Mouse (Mus musculus): ENCODE results near the gene Rusc2.

Rusc2 gene

DNA sequence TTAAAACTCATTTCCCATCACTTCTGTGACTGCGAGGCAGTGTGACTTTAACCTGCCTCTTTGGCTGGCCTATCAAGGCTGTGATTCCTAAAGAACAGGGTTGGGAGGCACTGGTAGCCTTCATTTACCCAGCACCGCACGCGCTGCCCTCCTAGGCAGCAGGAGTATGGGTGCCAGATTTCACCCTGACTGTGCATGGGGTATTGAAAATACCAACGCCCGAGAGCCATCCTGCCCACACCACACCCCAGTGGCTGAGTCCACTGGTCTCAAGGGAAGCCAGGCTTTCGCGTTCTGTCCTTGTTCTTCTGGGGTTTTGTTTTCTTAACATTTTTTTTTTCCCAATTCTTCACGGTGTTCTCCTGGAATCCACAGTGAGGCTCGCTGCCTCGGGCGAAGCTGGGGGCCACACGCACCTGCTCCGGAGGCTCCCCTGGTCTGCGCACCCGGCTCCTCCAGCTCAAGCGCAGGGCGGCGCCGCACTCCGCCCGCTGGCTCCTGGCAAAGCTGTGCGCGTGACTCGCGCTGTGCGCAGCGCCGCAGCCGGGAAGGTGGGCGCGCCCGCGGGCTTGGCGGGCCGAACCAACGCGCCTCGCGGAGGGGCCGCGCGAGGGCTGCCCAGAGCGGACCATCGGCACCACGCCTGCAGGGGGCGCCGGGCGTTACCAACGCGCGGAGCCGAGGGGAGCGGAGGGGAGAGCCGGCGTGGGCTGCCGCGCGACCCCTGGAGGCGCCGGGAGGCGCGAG is at the start of gene Rusc2:
TSS of gene Rusc2 (plus strand) at position 572 of the 747 bp plus-strand sequence.
- peak; percentile 17 to 30 for DNase-seq

DNA sequence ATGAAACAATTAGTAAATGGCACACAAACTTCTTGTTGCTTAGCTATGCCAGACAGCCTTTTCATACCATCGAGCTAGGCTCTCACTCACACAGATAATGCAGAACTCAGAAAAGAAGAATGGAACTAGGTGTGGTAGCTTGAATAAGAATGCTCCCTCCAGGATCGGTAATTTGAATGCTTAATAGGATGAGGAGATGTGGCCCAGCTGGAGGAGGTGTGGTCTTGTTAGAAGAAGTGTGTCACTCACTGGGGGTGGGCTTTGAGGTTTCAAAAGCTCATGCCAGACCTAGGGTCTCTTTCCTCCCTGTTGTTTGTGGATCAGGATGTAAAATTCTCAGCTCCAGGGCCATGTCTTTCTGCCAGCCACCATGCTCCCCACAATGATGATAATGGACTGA is 47.0 kb upstream of the Rusc2 start:
- DNase-seq = no peak

DNA sequence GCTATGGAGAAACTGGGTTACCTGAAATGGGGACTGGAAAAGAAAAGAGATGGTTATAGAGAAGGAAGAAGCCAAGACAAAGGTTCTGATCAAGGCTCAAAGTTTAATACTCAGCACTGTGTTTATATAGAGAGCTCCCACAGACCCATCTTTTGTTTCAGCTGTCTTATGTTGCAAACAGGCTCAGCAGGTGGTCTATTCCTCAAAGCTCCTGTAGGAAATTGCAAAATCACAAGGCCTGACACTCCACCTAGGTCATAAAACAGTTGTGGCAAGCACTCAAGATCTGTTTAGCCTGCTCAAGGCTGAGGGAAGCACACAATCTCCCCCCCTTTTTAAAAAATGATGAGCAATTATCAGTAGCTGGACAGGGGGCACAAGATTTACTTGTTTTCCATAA is 45.6 kb upstream of the Rusc2 start:
- DNase-seq = no peak

DNA sequence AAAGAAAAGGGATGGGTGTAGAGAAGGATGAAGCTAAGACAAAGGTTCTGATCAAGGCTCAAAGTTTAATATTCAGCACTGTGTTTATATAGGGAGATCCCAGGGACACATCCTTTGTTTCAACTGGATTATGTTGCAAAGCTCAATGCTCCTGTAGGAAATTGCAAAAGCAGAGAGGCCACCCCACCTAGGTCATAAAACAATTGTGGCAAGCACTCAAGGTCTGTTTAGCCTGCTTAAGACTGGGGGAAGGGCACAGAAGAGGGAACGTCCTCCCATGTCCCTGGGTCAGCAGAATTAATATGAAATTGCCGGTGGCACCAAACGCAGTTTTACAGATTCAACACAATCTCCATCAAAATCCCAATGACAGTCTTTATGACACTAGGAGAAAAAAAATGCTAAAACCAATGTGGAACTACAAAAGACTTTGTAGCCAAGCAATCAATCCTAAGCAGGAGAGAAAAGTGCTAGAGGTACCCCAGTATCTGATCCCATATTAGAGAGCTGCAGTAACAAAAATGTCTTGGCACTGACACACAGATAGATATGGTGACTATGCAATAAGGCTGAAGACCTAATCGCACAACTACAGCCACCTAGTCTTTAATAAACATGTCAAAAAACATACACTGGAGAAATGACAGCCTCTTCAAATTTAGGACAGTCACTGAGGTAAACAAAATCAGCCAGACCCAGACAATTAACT is 41.5 kb upstream of the Rusc2 start:
- DNase-seq = no peak

DNA sequence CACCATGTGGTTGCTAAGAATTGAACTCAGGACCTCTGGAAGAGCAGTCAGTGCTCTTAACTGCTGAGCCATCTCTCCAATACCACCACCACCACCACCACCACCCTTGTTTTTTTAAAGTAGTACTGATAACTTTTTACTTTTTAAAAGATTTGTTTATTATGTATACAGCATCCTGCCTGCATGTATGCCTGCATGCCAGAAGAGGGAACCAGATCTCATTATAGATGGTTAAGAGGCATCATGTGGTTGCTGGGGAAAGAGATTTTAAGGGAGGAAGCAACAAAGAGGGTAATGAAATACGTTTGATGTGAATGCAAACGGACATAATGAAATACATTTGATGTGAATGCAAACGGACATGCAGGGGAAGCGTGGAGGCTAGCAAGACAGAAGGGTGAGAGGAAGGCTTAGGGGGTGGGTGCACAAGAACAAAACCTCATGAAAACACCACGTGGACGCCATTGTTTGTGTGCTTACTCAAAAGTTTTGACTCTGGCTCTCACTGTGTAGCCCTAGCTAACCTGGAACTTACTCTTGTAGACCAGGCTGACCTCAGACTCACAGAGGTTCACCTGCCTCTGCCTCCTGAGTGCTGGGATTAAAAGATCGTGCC is 40.4 kb upstream of the Rusc2 start:
- DNase-seq = no peak

DNA sequence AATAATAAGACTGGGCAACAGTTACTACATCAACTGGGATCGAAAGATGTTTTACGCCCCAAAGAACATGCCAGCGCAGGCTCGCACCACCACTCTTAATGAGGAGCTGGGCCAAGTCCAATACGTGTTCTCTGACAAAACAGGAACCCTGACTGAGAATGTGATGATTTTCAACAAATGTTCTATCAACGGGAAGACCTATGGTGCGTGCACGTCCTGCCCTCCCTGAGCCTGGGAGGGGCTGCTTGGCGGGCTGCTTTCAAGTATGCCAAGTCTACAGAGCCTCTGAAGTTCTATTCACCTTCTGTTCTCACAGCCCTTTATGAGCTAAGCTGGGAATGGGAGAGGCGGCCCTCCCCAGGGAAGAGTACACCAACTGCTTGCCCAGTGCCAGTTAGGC is 39.3 kb upstream of the Rusc2 start:
- no peak for DNase-seq

DNA sequence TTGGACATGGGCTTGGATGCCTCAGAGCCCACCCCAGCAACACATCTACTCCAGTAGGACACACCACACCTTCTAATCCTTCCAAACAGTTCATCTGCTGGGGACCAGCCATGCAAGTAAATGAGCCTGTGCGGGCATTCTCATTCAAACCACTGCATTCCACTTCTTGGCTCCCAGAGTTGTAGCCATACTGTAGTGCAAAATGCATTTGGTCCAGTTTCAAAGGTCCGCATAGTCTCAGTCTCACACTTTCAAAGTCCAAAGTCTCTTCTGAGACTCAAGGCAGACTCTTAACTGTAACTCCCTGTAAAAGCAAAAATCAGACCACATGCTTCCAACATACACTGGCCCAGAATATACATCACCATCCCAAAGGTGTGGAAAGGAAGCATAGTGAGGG is 36.8 kb upstream of the Rusc2 start:
- DNase-seq = no peak

DNA sequence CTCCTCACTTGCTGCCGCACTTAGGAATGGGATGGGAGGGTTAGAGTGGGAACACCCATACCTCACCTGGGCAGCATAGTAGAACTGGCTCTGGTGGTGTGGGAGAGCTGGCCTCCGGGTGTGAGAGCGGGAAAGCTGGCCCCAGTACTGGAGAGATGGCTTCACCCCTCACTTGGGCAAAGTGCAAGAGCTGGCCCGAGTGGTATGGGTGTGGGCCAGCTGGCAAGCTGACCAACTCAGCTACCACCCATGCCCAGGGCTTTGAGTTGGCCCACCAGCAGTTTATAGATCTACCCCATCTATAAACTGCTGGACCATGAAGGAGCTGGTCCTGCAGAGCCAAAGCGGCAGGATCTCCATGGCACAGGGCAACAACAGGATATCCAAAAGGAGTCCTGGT is 32.6 kb upstream of the Rusc2 start:
- DNase-seq = no peak

DNA sequence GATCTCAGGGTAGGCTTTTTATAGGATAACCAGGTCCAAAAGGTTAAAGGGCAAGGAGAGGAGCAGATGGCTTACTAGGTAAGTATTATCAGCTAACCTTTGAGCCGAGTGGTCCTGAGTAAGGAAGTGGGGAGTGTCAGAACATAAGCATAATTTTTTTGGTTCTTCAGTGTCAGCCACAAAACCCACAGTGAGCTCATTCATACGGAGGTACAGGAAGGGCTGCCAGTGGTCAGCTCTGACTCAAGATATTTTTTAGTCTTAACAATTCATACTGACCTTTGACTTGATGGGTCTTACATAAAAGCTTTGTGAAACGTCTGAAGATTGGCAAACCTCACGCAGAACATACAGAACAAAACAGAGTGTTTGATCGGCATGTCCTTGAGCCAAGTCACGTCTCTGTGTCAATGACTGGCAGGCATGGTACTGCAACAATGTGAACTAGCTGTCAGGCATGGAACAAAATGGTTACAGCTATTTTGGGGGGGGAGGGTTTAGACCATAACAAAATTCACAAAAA is 31.7 kb upstream of the Rusc2 start:
- DNase-seq = no peak

DNA sequence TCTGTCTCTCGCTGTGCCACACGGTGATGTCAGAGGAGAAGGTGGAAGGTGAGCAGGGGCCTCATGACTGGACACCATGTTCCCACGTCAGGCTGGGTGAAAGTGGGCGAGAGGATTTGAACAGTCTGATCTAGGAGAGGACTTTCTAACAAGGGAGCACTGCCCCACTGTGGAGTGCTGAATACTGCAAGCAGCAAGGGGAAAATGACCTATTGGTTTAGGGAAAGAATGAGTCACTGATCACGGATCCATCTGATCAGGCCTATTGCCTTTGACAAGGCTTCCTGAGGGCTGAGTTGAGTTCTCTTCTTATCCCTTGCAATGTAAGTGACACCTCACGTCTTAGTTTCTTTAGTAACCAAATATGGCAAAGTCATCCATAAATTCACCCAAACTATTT is 28.1 kb upstream of the Rusc2 start:
- no peak for DNase-seq

DNA sequence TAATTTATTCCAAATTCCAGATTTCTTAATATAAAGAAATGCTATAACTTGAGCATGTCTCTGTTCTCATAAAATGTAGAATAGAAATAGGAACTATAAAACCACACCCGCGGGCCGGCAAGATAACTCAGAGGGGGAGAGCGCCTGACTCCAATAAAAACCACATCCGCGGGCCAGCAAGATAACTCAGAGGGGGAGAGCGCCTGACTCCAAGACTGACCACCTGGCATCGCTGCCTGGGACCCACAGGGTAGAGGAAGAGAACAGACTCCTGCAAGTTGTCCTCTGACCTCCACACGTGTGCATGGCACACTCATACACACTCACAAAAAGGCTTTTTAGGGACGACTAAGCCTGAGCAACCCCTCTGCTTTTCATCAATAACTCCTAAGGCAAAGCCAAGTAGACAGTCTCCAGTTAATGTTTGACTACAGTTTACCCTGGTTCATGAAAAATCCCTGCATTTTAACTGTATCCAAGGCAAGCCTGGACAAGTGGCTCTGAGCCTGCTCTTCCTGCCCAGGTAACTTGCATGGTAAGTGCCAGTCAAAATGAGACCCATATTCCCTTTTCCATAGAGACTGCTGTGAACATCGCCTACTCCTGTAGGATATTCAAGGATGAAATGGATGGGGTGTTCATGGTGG is 16.7 kb upstream of the Rusc2 start:
- DNase-seq = no peak

DNA sequence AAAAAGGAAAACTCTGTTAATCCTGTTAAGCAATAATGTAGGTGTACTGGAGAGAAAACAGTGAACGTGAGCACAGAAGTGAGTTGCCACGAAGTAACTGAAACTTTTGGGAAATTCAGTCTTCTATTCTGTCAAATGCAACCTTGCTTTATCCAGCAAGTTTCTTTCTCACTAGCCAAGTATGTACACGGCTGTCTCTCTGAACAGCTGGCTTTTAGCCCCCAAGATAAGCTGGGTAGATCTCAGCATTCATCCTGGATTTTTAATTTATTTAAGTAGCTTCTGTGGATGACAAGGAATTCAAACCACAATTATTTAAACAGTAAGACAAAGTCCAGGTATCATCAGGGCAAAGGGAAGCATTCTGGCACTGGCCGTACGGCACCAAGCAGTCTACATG is 14.5 kb upstream of the Rusc2 start:
- DNase-seq = no peak

DNA sequence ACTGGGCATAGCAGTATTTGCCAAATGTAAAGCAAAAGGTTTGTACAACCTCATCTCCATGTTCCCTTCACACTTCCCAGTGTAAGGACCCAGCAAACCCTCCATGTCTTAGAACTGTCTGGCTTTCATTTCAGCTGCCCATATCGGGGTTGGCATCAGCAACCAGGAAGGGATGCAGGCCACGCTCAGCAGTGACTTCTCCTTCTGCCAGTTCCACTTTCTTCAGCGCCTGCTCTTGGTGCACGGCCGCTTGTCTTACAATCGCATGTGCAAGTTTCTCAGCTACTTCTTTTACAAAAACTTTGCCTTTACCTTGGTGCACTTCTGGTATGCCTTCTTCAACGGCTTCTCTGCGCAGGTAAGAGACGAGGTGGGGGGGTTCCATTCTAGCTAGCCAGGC is 14.0 kb upstream of the Rusc2 start:
- no peak for DNase-seq

DNA sequence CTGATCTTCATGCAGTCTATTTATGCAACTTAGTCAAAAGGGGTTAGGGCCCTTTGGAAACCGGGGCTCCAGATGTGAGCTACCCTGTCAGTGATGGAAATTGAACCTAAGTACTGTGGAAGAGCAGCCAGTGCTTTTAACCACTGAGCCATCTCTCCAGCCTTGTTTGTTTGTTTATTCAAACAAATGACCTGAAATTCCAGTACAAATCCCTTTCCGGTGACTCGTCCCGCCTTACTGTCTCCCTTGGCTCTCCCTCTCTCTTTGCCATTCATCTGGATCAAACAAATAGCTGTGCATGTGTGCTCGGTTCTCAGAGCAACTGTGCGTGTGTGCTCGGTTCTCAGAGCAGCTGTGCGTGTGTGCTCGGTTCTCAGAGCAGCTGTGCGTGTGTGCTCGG is 10.4 kb upstream of the Rusc2 start:
- no peak for DNase-seq

DNA sequence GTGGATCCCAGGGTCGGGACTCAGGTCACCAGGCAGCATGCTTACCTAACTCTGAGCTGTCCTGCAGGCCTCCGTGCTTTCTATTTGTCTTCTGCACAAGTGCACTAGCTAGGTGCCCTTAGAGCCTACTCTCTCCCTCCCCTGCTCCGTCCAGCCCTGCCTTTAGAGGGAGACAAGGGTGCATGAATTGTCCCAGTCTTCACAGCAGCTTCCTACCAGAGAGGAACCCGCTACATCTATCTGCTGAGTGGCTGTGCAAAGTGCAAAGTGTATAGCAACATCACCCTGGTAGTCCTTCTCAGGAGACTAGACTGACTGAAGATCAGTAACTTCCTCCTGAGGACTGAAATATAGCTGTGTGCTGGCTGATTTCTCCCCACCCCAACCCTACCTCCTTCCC is 9.6 kb upstream of the Rusc2 start:
- DNase-seq = no peak

DNA sequence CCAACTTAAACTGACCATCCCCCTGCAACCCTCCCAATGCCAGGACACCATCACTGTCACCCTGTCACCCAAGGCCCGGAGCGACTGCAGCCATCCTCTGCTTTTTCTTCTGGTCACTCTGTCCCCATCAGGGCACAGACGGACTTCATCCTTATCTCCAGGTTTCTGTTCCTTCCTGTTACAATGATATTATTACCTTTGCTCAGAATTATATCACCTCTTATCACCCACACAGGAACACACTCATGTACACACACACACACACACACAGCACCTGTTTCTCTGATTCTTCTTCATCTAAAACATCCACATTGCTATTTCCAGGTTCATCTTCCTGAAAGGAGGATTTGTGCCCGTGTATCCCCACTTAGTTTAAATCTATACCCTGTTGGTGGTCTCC is 7.5 kb upstream of the Rusc2 start:
- no peak for DNase-seq

DNA sequence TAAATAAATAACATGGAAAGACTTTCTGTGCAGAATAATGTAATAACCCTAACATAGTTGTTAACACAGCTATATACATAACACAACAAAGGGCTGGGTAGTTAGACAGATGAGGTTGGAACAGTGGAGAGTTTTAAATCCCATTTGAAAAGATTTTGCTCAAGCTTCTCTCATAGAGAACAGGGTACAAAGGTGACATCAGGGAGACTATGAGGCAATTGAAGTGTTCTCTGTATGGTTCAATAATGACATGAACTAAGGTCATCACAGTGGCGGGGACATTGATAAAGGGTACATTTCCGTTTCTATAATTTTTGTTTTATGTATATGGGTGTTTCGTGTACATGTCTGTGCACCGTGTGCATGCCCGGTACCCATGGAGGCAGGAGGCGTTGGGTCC is 2.2 kb upstream of the Rusc2 start:
- no peak for DNase-seq

DNA sequence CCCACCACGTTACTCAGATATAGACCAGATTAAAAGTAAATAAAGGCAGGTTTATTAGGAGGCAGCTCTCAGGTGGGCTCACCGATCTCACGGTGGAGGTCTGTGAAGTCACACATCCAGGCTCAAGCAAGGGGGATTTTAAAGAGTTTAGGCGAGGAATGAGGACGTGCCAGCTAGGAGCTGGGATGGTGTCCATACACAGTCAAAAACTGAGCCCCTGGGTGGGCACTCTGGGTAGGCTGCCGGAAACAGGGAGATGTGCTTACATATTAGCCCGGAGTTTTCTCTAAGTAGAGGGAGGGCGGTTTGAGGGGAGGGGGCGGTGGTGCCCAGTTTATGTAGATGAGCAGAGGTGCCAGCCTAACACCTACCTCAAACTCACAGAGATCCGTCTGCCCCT is 828 bp upstream of the Rusc2 start:
- no peak for DNase-seq

DNA sequence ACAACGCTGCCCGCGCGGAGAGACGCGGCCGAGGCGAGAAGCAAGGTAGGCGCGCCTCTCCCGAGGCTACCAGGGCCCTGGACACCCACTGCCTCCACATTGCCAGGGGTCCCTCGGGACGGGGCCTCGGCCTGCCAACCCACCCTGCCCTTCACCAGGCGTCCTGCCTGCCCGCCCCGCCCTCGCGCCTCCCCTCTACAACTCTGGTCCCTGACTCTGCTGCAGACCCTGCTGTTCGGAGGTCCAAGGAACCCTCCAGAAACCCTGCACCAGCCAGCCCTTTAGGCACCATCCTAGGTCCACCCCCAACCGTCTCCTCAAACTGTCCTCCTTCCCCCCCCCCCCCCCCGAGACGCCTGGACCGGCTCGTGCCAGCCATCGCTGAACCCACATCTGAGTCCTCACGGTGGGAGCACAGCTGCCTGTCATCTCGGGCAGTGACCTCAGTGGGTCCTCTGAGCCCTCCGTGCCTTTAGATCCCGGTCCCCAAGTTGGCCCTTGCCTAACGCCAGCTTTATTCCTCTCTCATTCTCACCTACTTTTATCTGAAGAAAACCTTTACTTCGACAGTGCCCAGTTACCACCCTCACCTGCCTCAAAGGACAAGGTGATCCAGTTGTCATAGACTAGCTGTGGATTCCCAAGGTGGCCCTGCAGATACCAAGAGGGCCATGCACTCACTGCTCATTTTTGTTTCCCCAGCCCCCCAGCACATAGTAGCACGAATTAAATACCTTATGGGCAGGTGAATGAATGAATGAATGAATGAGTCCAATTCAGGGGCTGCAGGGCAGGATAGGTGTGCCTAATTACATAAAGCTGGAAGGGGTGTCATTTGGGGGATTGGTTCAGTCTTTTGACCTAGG is 609 bp downstream of the Rusc2 start:
- no peak for DNase-seq

DNA sequence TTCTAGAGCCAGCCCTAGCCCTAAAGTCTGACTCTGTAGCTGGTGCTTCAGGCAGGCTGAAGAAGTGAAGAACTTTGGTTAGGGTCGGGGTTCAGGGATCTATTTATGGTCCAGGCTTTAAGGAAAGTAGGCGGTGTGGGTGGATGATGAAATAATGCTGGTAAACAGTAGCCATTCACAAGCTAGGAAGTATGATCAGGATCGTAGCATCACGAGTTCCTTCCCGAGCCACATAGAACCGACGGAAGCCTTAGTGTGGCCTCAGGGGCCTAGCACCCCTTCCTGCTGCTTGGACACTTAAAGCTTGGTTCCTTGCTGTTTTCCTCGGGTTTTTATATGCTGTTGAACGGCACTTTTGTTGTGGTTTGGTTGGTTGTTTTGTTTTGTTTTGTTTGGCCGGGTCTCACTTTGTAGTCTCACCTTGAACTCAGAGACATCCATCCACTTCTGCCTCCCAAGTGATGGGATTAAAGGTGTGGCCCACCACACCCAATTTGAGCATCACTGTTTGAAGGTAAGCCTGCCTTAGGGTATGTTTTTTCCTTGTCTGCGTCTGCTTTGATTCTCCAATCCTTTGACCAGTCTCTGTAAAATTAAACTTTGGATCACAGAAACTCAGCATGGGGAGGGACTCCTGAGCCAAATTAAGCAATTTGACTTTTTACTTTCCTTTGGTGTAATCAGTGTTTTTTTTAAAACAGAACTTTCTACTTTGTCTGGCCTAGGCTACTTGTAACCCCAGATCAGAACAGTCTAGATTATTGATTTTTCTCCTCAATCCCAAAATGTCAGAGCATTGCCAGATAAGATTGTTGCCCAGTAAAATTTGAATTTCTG is 1.7 kb downstream of the Rusc2 start:
- no peak for DNase-seq

DNA sequence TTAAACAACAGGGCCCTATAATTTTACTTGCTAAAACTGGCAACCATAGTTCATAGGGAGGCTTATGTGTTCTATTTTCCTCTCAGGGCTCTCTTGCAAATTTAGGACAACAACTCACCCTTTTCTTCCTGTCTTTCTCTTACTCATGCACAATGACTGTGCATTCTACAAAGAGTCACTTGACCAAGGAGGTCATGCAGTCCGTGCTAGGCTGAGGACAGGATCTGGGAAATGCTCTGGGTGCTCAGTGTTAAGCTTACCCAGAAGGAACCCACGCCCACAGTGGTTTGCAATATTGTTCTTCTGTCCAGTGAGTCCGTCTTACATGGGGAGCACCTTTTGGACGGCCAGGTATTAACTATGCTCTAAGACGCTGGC is 2.3 kb downstream of the Rusc2 start:
- no peak for DNase-seq

DNA sequence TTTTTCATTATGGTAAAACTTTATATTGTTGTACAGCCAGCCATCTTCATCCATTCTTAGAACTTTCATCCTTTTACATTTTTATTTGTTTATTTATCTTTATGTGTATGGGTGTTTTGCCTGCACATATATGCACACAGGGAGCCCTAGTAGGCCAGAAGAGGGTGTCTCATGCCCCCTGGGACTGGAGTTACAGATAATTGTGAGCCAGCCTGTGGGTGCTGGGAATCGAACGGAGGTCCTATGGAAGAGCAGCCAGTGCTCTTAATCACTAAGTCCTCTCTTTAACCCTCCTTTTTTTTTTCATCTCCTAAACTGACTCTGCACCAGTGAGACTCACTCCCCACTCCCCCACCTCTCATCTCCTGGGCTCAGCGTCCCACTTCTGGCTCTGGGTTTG is 2.8 kb downstream of the Rusc2 start:
- no peak for DNase-seq

Data from B cell, adult 2 months (primary cell).